Mouse (Mus musculus) embryonic facial prominence, embryonic 11.5 days (tissue): Measurements from ENCODE around the gene Atxn2l. TPM values are rescaled to one million over a fixed set of nuclear protein-coding genes. Genes with fewer than 3 reads are reported as not detected.

Experiments
- ATAC-seq: fragments of 200-750 bp; cut with Nextera tagmentation; replicated peaks from 2 replicates; pipeline ENCODE4 v1.8.0; 2017; ENCODE audit warnings: low read depth; ENCODE audit not compliant: insufficient number of reproducible peaks, low FRiP score, low TSS enrichment
- DNase-seq: peaks from one replicate; pipeline ENCODE4 v3.0.0-alpha.2; 2015; ENCODE audit warnings: low spot score
- H3K27ac ChIP-seq: fragments of 300-500 bp; sonication (generic); replicated peaks from 2 replicates; pipeline ENCODE4 v1.5.1; 2014; ENCODE audit warnings: mild to moderate bottlenecking, low read depth, low read length, control low read depth
- H3K27me3 ChIP-seq: fragments of 300-500 bp; sonication (generic); 2 replicates; pipeline ENCODE4 v1.6.1; 2014; ENCODE audit warnings: mild to moderate bottlenecking, low read length, moderate library complexity, mixed read lengths; ENCODE audit not compliant: control insufficient read depth, insufficient read depth
- H3K36me3 ChIP-seq: fragments of 300-500 bp; sonication (generic); replicated peaks from 2 replicates; pipeline ENCODE4 v1.6.1; 2014; ENCODE audit warnings: low read depth, mild to moderate bottlenecking, low read length, moderate library complexity, mixed read lengths; ENCODE audit not compliant: control insufficient read depth, insufficient read depth
- H3K4me1 ChIP-seq: fragments of 300-500 bp; sonication (generic); 2 replicates; pipeline ENCODE4 v1.6.1; 2014; ENCODE audit warnings: low read length, mixed read lengths; ENCODE audit not compliant: control insufficient read depth, insufficient read depth
- H3K4me2 ChIP-seq: fragments of 300-500 bp; sonication (generic); 2 replicates; pipeline ENCODE4 v1.6.1; 2014; ENCODE audit warnings: low read depth, mild to moderate bottlenecking, control low read depth, low read length, moderate library complexity
- H3K4me3 ChIP-seq: fragments of 300-500 bp; sonication (generic); 2 replicates; pipeline ENCODE4 v1.5.1; 2014; ENCODE audit warnings: low read depth, low read length, control low read depth
- H3K9ac ChIP-seq: fragments of 300-500 bp; sonication (generic); replicated peaks from 2 replicates; pipeline ENCODE4 v1.6.1; 2014; ENCODE audit warnings: mild to moderate bottlenecking, control low read depth, low read length
- H3K9me3 ChIP-seq: fragments of 300-500 bp; sonication (generic); replicated peaks from 2 replicates; pipeline ENCODE4 v1.6.1; 2016; ENCODE audit warnings: mild to moderate bottlenecking, low read length, inconsistent platforms, mixed read lengths; ENCODE audit not compliant: control insufficient read depth
- WGBS: fragments of 180-500 bp; shearing (Covaris S2); extraction: QIAGEN DNeasy Blood & Tissue Kit; methylation state at CpG from one replicate; pipeline ENCODE4 v1.1.7; 2014; 5-methylcytosine and 5-hydroxymethylcytosine counted together
- polyA plus RNA-seq: library from polyadenylated mRNA; unstranded; fragments of >200 nt; fragmentation: Nextera tagmentation; extraction: Ambion mirVana; gene quantifications from 2 replicates; pipeline ENCODE4 v1.2.1, GENCODE M21; 2014

Gene Atxn2l
- 44.8 and 46.2 TPM in 2 replicates for polyA plus RNA-seq

- ATAC-seq (peak; percentile 87), DNase-seq (peak; percentile 100)
- H3K9ac ChIP-seq = peak within 1 kb of the TSS; percentile 100
- H3K4me1 ChIP-seq = no peaks in the 10 kb centered on the region
- H3K9me3 ChIP-seq = no peaks in the 10 kb centered on the region
- peak within 1 kb of the TSS; percentile 100 for H3K4me3 ChIP-seq
- peaks cover 17% of the 10 kb centered on the region for H3K36me3 ChIP-seq
- no peaks in the 10 kb centered on the region for H3K27me3 ChIP-seq
- H3K27ac ChIP-seq = peak within 1 kb of the TSS; percentile 99
- H3K4me2 ChIP-seq = peak within 1 kb of the TSS; percentile 50
- WGBS = under 1% methylated on average over 55 of the region's 72 CpGs
Measured at GRCm38 (mm10) chr7:126503273-126503878, at the start of gene Atxn2l. Gene Atxn2l, minus strand, starts transcription at chr7:126503437.

GRCm38 (mm10) chr7:126545631-126546030, 42.4 kb upstream of the Atxn2l start:
- DNase-seq (no peak), ATAC-seq (no peak)
- Histone ChIP-seq H3K27ac (no peak overlapping the region), H3K9me3 (no peaks in the 10 kb centered on the region), H3K9ac (no peak overlapping the region), H3K4me1 (no peaks in the 10 kb centered on the region), H3K4me3 (no peak overlapping the region), H3K27me3 (no peaks in the 10 kb centered on the region), H3K36me3 (peaks cover 5% of the 10 kb centered on the region; the same call in 1 of the 2 replicates), H3K4me2 (no peak overlapping the region)
- 94% methylated on average over 2 of the region's 2 CpGs for WGBS

- H3K9ac ChIP-seq = no peak overlapping the region
- 65% methylated on average over 1 of the region's 1 CpGs for WGBS
- H3K4me1 ChIP-seq = no peaks in the 10 kb centered on the region
- H3K9me3 ChIP-seq = no peaks in the 10 kb centered on the region
- no peak overlapping the region for H3K4me3 ChIP-seq
- H3K27me3 ChIP-seq = peaks cover 4% of the 10 kb centered on the region
- no peak for ATAC-seq
- no peak for DNase-seq
- peaks cover 3% of the 10 kb centered on the region; the same call in 1 of the 2 replicates for H3K36me3 ChIP-seq
- no peak overlapping the region for H3K27ac ChIP-seq
- H3K4me2 ChIP-seq = no peak overlapping the region
Measured at GRCm38 (mm10) chr7:126541661-126542060, 38.4 kb upstream of the Atxn2l start.

- Histone ChIP-seq H3K4me1 (no peaks in the 10 kb centered on the region; the same call in 1 of the 2 replicates), H3K27me3 (peaks cover 16% of the 10 kb centered on the region), H3K4me3 (no peak overlapping the region), H3K27ac (no peak overlapping the region), H3K4me2 (no peak overlapping the region), H3K36me3 (no peaks in the 10 kb centered on the region), H3K9me3 (no peaks in the 10 kb centered on the region), H3K9ac (no peak overlapping the region)
- WGBS = 70% methylated on average over 5 of the region's 5 CpGs
- ATAC-seq (no peak), DNase-seq (peak; percentile 63)
Measured at GRCm38 (mm10) chr7:126537820-126538585, 34.8 kb upstream of the Atxn2l start.

- Histone ChIP-seq H3K9ac (no peak overlapping the region; the same call in 1 of the 2 replicates), H3K27ac (no peak overlapping the region), H3K4me2 (peak overlapping the region; percentile 71; the same call in 1 of the 2 replicates), H3K4me3 (peak overlapping the region; percentile 45), H3K27me3 (peaks cover 16% of the 10 kb centered on the region), H3K36me3 (no peaks in the 10 kb centered on the region), H3K9me3 (no peaks in the 10 kb centered on the region), H3K4me1 (no peaks in the 10 kb centered on the region; the same call in 1 of the 2 replicates)
- ATAC-seq (no peak), DNase-seq (no peak)
- 61% methylated on average over 9 of the region's 9 CpGs for WGBS
Measured at GRCm38 (mm10) chr7:126536466-126536865, 33.2 kb upstream of the Atxn2l start.

GRCm38 (mm10) chr7:126535766-126536165, 32.5 kb upstream of the Atxn2l start:
- ATAC-seq = no peak
- peak; percentile 47 for DNase-seq
- Histone ChIP-seq H3K4me3 (peak overlapping the region; percentile 45), H3K36me3 (no peaks in the 10 kb centered on the region), H3K4me1 (no peaks in the 10 kb centered on the region; the same call in 1 of the 2 replicates), H3K4me2 (peak overlapping the region; percentile 71), H3K9ac (peak overlapping the region; percentile 67), H3K27ac (no peak overlapping the region), H3K27me3 (peaks cover 16% of the 10 kb centered on the region), H3K9me3 (no peaks in the 10 kb centered on the region)
- 2% methylated on average over 28 of the region's 28 CpGs for WGBS

- H3K4me1 ChIP-seq = no peaks in the 10 kb centered on the region; the same call in 1 of the 2 replicates
- H3K9me3 ChIP-seq = no peaks in the 10 kb centered on the region
- WGBS = 65% methylated on average over 1 of the region's 1 CpGs
- H3K4me2 ChIP-seq = no peak overlapping the region
- H3K27me3 ChIP-seq = peaks cover 16% of the 10 kb centered on the region
- H3K4me3 ChIP-seq = no peak overlapping the region
- no peak overlapping the region for H3K9ac ChIP-seq
- DNase-seq (no peak), ATAC-seq (no peak)
- no peaks in the 10 kb centered on the region for H3K36me3 ChIP-seq
- no peak overlapping the region for H3K27ac ChIP-seq
Measured at GRCm38 (mm10) chr7:126533434-126533833, 30.2 kb upstream of the Atxn2l start.

GRCm38 (mm10) chr7:126528166-126528577, 24.9 kb upstream of the Atxn2l start:
- Histone ChIP-seq H3K36me3 (no peaks in the 10 kb centered on the region), H3K4me1 (no peaks in the 10 kb centered on the region), H3K4me2 (no peak overlapping the region), H3K9ac (peak overlapping the region; percentile 58), H3K9me3 (no peaks in the 10 kb centered on the region), H3K27me3 (no peaks in the 10 kb centered on the region), H3K27ac (no peak overlapping the region), H3K4me3 (no peak overlapping the region)
- DNase-seq = peak; percentile 88
- WGBS = 14% methylated on average over 1 of the region's 1 CpGs
- ATAC-seq = 0 out of 2 replicates have a peak, but pooled peaks have one; percentile 29
